Mouse (Mus musculus) urinary bladder, postnatal 10 days (tissue): ENCODE measurements around the gene Rbm20.

ENCODE experiments used
- DNase-seq: peaks from one replicate; pipeline ENCODE4 v3.0.0; 2022; ENCODE audit warnings: low spot score

Rbm20 gene

GRCm38 (mm10) chr19:53722186-53722585 lies 45.1 kb downstream of the Rbm20 start:
- DNase-seq = no peak

GRCm38 (mm10) chr19:53724053-53724452 lies 46.9 kb downstream of the Rbm20 start:
- no peak for DNase-seq

GRCm38 (mm10) chr19:53726340-53726739 lies 49.2 kb downstream of the Rbm20 start:
- DNase-seq = no peak

- DNase-seq = no peak
Measured at GRCm38 (mm10) chr19:53726755-53727154, 49.6 kb downstream of the Rbm20 start.

GRCm38 (mm10) chr19:53727277-53727676 lies 50.2 kb downstream of the Rbm20 start:
- DNase-seq = no peak

GRCm38 (mm10) chr19:53727886-53728669 lies 51.0 kb downstream of the Rbm20 start:
- DNase-seq = no peak

- no peak for DNase-seq
Measured at GRCm38 (mm10) chr19:53729919-53730318, 52.8 kb downstream of the Rbm20 start.

- DNase-seq = no peak
Measured at GRCm38 (mm10) chr19:53731761-53732201, 54.7 kb downstream of the Rbm20 start.

- no peak for DNase-seq
Measured at GRCm38 (mm10) chr19:53734845-53735244, 57.7 kb downstream of the Rbm20 start.

- no peak for DNase-seq
Measured at GRCm38 (mm10) chr19:53738701-53739131, 61.6 kb downstream of the Rbm20 start.

- no peak for DNase-seq
Measured at GRCm38 (mm10) chr19:53739570-53740266, 62.6 kb downstream of the Rbm20 start.

GRCm38 (mm10) chr19:53740750-53741380 lies 63.8 kb downstream of the Rbm20 start:
- DNase-seq = no peak

GRCm38 (mm10) chr19:53741902-53742301 lies 64.8 kb downstream of the Rbm20 start:
- no peak for DNase-seq

GRCm38 (mm10) chr19:53745354-53745753 lies 68.2 kb downstream of the Rbm20 start:
- DNase-seq = no peak

- DNase-seq = no peak
Measured at GRCm38 (mm10) chr19:53746116-53746515, 69.0 kb downstream of the Rbm20 start.

- no peak for DNase-seq
Measured at GRCm38 (mm10) chr19:53748236-53748775, 71.2 kb downstream of the Rbm20 start.

- DNase-seq = no peak
Measured at GRCm38 (mm10) chr19:53749326-53749725, 72.2 kb downstream of the Rbm20 start.

GRCm38 (mm10) chr19:53751420-53752185 lies 74.5 kb downstream of the Rbm20 start:
- no peak for DNase-seq

GRCm38 (mm10) chr19:53752993-53753392 lies 75.9 kb downstream of the Rbm20 start:
- DNase-seq = no peak

GRCm38 (mm10) chr19:53754421-53754830 lies 77.3 kb downstream of the Rbm20 start:
- DNase-seq = no peak

GRCm38 (mm10) chr19:53755346-53755745 lies 78.2 kb downstream of the Rbm20 start:
- DNase-seq = no peak
